Mouse (Mus musculus) ES-E14 (cell line): ENCODE measurements around the gene Gm49380.

Source experiments
- CHD2 ChIP-seq: IDR thresholded peaks from 2 replicates; pipeline ENCODE4 v1.6.1; 2014; ENCODE audit warnings: mild to moderate bottlenecking, low read depth, low read length, inconsistent platforms
- HCFC1 ChIP-seq: IDR thresholded peaks from 2 replicates; pipeline ENCODE4 v1.6.1; 2012; ENCODE audit warnings: low read length, inconsistent platforms, borderline replicate concordance; ENCODE audit not compliant: insufficient read depth
- MAFK ChIP-seq: IDR thresholded peaks from 2 replicates; pipeline ENCODE4 v1.6.1; 2014; ENCODE audit warnings: mild to moderate bottlenecking, low read depth, low read length, inconsistent platforms; ENCODE audit not compliant: insufficient read depth
- ZC3H11A ChIP-seq: IDR thresholded peaks from 2 replicates; pipeline ENCODE4 v1.6.1; 2012; ENCODE audit warnings: low read depth, mild to moderate bottlenecking, inconsistent platforms, low read length, borderline replicate concordance
- ZNF384 ChIP-seq: IDR thresholded peaks from 2 replicates; pipeline ENCODE4 v1.6.1; 2012; ENCODE audit warnings: low read depth, low read length, inconsistent platforms

DNA sequence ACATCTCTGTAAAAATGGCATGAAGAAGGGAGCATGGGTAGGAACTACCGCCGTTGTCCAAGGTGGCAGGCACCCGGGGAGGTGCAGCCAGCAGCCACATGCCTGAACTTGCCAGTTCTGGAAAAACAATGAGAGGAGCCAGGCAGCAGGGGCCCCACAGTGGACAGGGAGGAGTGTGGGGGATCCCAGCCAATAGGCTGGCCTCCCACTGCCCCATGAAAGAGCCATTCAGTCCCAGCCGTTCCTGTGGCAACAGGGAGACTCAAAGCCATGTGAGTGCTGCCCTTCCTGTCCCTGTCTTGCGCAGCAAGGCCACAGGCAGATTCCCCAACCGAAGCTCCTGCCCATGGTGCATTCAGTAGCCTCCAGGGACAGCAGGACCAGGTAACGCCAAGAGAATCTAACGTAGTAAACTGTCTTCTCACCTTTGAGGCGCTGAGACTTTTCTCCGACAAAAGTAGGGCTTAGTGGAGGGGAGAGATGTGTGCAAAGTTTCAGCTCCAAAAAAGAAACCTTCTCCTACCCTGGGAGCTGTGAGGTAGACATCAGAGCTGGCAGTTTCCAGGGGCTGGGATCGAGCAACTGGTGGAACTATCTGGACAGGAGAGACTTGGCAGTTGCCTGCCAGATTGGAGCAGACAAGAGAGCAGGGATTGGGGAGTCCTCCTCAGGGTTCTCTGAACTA, 41.2 kb downstream of the Gm49380 start:
- TF ChIP-seq ZNF384 (no peak), CHD2 (no peak), HCFC1 (no peak), ZC3H11A (no peak), MAFK (no peak)
